Mouse (Mus musculus) heart, postnatal 10 days (tissue): Measurements from ENCODE around the gene Sde2. TPM values are rescaled to one million over a fixed set of nuclear protein-coding genes. Genes with fewer than 3 reads are reported as not detected.

Experiments
- DNase-seq, 2 experiments: peaks; one replicate each; pipeline ENCODE4 v3.0.0; 2021
- intact Hi-C: fragments of 180-260 bp; cut with DNase I; formaldehyde crosslinking; loops from one replicate; pipeline ENCODE4 v1.15.1; 2025
- total RNA-seq, 2 experiments: library from RNA; stranded (reverse); gene quantifications; 2 replicates each; pipeline ENCODE4 v1.2.3; 2021

Gene Sde2
- total RNA-seq, 2 experiments from 2014 or later, result 15.1 to 15.8 TPM

GRCm38 (mm10) chr1:180913797-180914196, 62.9 kb downstream of the Sde2 start:
- intact Hi-C loops, result no loop called here
- no peak for DNase-seq

DNA sequence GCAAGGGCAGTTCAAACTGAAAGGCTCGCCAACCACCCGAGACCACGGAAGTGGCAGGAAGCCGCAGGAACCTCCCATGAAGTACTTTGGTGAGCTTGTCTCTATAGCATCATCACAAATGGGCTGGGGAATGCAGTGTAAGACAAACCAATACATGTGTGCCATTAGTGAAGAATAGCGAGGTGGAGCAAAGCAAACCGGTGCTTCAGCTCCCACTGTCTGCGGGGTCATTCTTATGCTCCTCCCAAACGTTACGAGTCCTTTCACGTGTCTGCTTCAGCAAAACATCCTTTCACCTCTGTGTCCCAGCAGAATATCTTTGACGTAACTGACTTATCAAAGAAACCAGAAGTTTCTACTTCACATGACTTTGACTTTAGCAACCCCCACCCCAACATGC, 65.5 kb downstream of the Sde2 start:
- no peak for DNase-seq
- intact Hi-C loops, result no loop called here

DNA sequence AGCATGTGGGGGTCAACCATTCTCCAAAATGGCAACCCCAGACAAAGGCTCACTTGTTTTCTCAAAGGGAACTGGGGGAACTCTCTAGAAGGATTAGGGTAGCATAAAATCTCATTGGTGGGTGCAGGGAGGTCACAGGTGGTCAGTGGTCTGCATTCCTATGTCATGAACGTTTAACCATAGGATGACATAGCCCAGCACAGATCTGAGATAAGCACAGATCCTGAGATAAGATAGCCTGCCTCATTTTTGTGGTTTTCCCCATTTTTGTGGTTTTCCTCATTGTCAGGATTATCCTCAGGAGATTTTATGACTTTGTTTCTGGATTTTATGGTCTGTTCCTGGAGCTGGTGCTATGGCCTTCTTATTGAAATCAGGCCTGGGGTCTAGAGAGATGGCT, 66.1 kb downstream of the Sde2 start:
- no peak for DNase-seq
- intact Hi-C loops, result no loop called here

Other genes starting within 250 kb of the Sde2 start
- 1 to 10 TPM; 5.3 to 6.4 TPM for gene Lin9, start 210.0 kb upstream of the Sde2 start, total RNA-seq
- not detected for gene Mixl1, start 154.1 kb upstream of the Sde2 start, total RNA-seq
- 10 to 100 TPM; 29.9 to 31.5 TPM for gene Acbd3, start 125.1 kb upstream of the Sde2 start, total RNA-seq
- gene H3f3a, start 37.2 kb upstream of the Sde2 start, total RNA-seq, result 100 to 1,000 TPM; 868 to 930 TPM
- under 1 TPM in 1 of 2 experiments, not detected in 1; 0.27 TPM for gene Lefty2, start 42.0 kb downstream of the Sde2 start, total RNA-seq
- gene Pycr2, start 53.2 kb downstream of the Sde2 start, total RNA-seq, result 10 to 100 TPM; 16.7 to 17.4 TPM
- gene Lefty1, start 83.9 kb downstream of the Sde2 start, total RNA-seq, result 1 to 10 TPM in 1 of 2 experiments, under 1 TPM in 1; 0.57 to 1.1 TPM
- gene Tmem63a, start 91.2 kb downstream of the Sde2 start, total RNA-seq, result 10 to 100 TPM; 15.1 to 18.5 TPM
- 10 to 100 TPM; 20.5 to 21.2 TPM for gene Ephx1, start 169.8 kb downstream of the Sde2 start, total RNA-seq
- gene 9130409I23Rik, start 200.1 kb downstream of the Sde2 start, total RNA-seq, result not detected